Mouse (Mus musculus): ENCODE results near the gene Zfp128. TPM values are rescaled to one million over a fixed set of nuclear protein-coding genes. Genes with fewer than 3 reads are reported as not detected.
A peak's percentile ranks its signal among the peaks of the same experiment; 100 is the strongest.

Zfp128 gene
- polyA plus RNA-seq, 2 experiments = 0.39 to 0.49 TPM

DNA sequence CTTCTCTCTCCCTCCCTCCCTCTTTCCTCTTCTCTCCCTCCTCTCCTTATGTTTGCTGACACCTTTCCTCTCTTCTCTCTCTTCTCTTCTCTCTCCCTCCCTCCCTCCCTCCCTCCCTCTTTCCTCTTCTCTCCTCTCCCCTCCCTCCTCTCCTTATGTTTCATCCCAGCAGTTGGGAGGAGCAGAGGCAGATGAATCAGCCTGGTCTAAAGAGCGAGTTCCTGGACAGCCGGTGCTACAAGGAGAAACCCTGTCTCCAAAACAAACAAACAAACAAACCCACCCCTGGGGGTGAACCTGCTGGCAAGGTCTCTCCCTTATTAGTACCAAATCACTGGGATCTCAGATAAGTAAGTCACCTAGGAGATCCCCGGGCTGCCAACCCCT is 40.3 kb downstream of the Zfp128 start:
- peak overlapping the region; percentile 84 for H3K9ac ChIP-seq (replicated peaks)
- H3K4me1 ChIP-seq (replicated peaks; ENCODE audit: control insufficient read depth in 2 of 2, insufficient read depth in 2 of 2, low read length in 1 of 2) = peaks cover 12 to 14% of the 10 kb centered on the region in 2 experiments
- peaks cover 30% of the 10 kb centered on the region for H3K36me3 ChIP-seq (replicated peaks; ENCODE audit: control insufficient read depth, insufficient read depth, low read depth)
- H3K9me3 ChIP-seq (ENCODE audit: control insufficient read depth, low read length) = no peaks in the 10 kb centered on the region
- TF ChIP-seq EP300 (IDR thresholded peaks at IDR 0.05; ENCODE audit: low read depth) (no peak), CTCF (IDR thresholded peaks at IDR 0.05; ENCODE audit: low read depth) (no peak)
- H3K4me2 ChIP-seq (ENCODE audit: low read depth) = peak overlapping the region; percentile 81
- 0% methylated on average over 3 of the region's 3 CpGs for WGBS (ENCODE audit: insufficient replicate concordance)
- no peaks in the 10 kb centered on the region for H3K27me3 ChIP-seq (ENCODE audit: control insufficient read depth, insufficient read depth, low read length)
- H3K4me3 ChIP-seq (ENCODE audit: insufficient read depth in 1 of 2, low read depth in 2 of 2, low read length in 2 of 2) = peak overlapping the region; percentile 92 to 95
- DNase-seq (ENCODE audit: low read depth in 3 of 3, low spot score in 3 of 3) (peak in 1 of 3 experiments; percentile 41), ATAC-seq (ENCODE audit: insufficient read depth) (no peak)
- peak overlapping the region; percentile 78 for H3K27ac ChIP-seq

- TF ChIP-seq EP300 (IDR thresholded peaks at IDR 0.05; ENCODE audit: low read depth) = 0 out of 2 replicates have a peak, but pooled peaks have one; percentile 6
- peak; percentile 95 for TF ChIP-seq CTCF (IDR thresholded peaks at IDR 0.05; ENCODE audit: low read depth)
- WGBS (ENCODE audit: insufficient replicate concordance) = under 1% methylated on average over 55 of the region's 55 CpGs
- ATAC-seq (ENCODE audit: insufficient read depth) (peak; percentile 96), DNase-seq (ENCODE audit: low read depth in 3 of 3, low spot score in 3 of 3) (peak; percentile 99)
- peak within 1 kb of the TSS; percentile 92 to 98 for H3K4me3 ChIP-seq (ENCODE audit: insufficient read depth in 1 of 2, low read depth in 2 of 2, low read length in 2 of 2)
- H3K27me3 ChIP-seq (ENCODE audit: control insufficient read depth, insufficient read depth, low read length) = no peaks in the 10 kb centered on the region
- peak within 1 kb of the TSS; percentile 78 for H3K27ac ChIP-seq
- H3K4me2 ChIP-seq (ENCODE audit: low read depth) = peak within 1 kb of the TSS; percentile 85
- peak within 1 kb of the TSS; percentile 88 for H3K9ac ChIP-seq (replicated peaks)
- H3K9me3 ChIP-seq (ENCODE audit: control insufficient read depth, low read length) = no peaks in the 10 kb centered on the region
- peaks cover 12 to 14% of the 10 kb centered on the region in 2 experiments for H3K4me1 ChIP-seq (replicated peaks; ENCODE audit: control insufficient read depth in 2 of 2, insufficient read depth in 2 of 2, low read length in 1 of 2)
- H3K36me3 ChIP-seq (replicated peaks; ENCODE audit: control insufficient read depth, insufficient read depth, low read depth) = peaks cover 36% of the 10 kb centered on the region
Observed at GRCm38 (mm10) chr7:12921705-12922465, 40.9 kb downstream of the Zfp128 start, which contains the start of gene Rps5. Gene Rps5 (plus strand): TSS chr7:12922290.

DNA sequence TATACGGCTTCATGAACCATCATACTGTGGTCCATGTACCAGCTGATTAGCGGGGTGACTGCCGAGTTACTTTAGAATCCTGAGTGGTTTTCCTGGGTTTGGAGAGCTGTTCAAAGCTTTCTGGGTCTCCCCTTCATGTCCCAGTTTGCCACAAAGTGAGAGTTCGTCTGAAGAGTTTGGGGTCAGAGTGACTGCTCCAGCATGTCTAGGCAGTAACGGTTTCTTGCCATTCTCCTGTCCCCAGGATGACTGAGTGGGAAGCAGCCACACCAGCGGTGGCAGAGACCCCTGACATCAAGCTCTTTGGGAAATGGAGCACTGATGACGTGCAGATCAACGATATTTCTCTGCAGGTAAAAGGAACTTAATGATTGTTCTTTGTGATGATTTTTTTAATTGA is 41.8 kb downstream of the Zfp128 start:
- H3K27me3 ChIP-seq (ENCODE audit: control insufficient read depth, insufficient read depth, low read length) = no peaks in the 10 kb centered on the region
- DNase-seq (ENCODE audit: low read depth in 3 of 3, low spot score in 3 of 3) (no peak), ATAC-seq (ENCODE audit: insufficient read depth) (no peak)
- peak overlapping the region; percentile 92 to 98 for H3K4me3 ChIP-seq (ENCODE audit: insufficient read depth in 1 of 2, low read depth in 2 of 2, low read length in 2 of 2)
- H3K27ac ChIP-seq = peak overlapping the region; percentile 32
- WGBS (ENCODE audit: insufficient replicate concordance) = under 1% methylated on average over 8 of the region's 8 CpGs
- no peak for TF ChIP-seq EP300 (IDR thresholded peaks at IDR 0.05; ENCODE audit: low read depth)
- TF ChIP-seq CTCF (IDR thresholded peaks at IDR 0.05; ENCODE audit: low read depth) = no peak
- peaks cover 12 to 14% of the 10 kb centered on the region in 2 experiments for H3K4me1 ChIP-seq (replicated peaks; ENCODE audit: control insufficient read depth in 2 of 2, insufficient read depth in 2 of 2, low read length in 1 of 2)
- peak overlapping the region; percentile 88 for H3K9ac ChIP-seq (replicated peaks)
- no peaks in the 10 kb centered on the region for H3K9me3 ChIP-seq (ENCODE audit: control insufficient read depth, low read length)
- H3K36me3 ChIP-seq (replicated peaks; ENCODE audit: control insufficient read depth, insufficient read depth, low read depth) = peaks cover 40% of the 10 kb centered on the region
- peak overlapping the region; percentile 85 for H3K4me2 ChIP-seq (ENCODE audit: low read depth)

DNA sequence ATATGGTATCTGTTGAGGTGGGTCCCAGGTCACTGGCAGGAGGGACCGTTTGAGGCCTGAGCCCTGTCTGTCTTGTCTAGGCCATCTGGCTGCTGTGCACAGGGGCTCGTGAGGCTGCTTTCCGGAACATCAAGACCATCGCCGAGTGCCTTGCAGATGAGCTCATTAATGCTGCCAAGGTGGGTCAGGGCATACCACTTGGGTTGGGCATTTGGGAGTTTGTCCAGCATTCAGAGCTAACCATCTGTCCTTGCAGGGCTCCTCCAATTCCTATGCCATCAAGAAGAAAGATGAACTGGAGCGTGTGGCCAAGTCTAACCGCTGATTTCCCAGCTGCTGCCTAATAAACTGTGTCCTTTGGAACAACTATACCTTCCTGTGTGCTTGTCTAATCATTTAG is 45.3 kb downstream of the Zfp128 start:
- WGBS (ENCODE audit: insufficient replicate concordance) = 73% methylated on average over 7 of the region's 7 CpGs
- H3K9ac ChIP-seq (replicated peaks) = no peak overlapping the region
- H3K4me3 ChIP-seq (ENCODE audit: insufficient read depth in 1 of 2, low read depth in 2 of 2, low read length in 2 of 2) = no peak overlapping the region
- no peak for DNase-seq (ENCODE audit: low read depth in 3 of 3, low spot score in 3 of 3)
- H3K9me3 ChIP-seq (ENCODE audit: control insufficient read depth, low read length) = no peaks in the 10 kb centered on the region
- TF ChIP-seq CTCF (IDR thresholded peaks at IDR 0.05; ENCODE audit: low read depth) (no peak), EP300 (IDR thresholded peaks at IDR 0.05; ENCODE audit: low read depth) (no peak)
- H3K36me3 ChIP-seq (replicated peaks; ENCODE audit: control insufficient read depth, insufficient read depth, low read depth) = peaks cover 40% of the 10 kb centered on the region
- H3K27ac ChIP-seq = no peak overlapping the region
- ATAC-seq (ENCODE audit: insufficient read depth) = no peak
- peaks cover 10 to 12% of the 10 kb centered on the region in 2 experiments for H3K4me1 ChIP-seq (replicated peaks; ENCODE audit: control insufficient read depth in 2 of 2, insufficient read depth in 2 of 2, low read length in 1 of 2)
- peaks cover 8% of the 10 kb centered on the region; the same call in 1 of the 2 replicates for H3K27me3 ChIP-seq (ENCODE audit: control insufficient read depth, insufficient read depth, low read length)
- H3K4me2 ChIP-seq (ENCODE audit: low read depth) = no peak overlapping the region

DNA sequence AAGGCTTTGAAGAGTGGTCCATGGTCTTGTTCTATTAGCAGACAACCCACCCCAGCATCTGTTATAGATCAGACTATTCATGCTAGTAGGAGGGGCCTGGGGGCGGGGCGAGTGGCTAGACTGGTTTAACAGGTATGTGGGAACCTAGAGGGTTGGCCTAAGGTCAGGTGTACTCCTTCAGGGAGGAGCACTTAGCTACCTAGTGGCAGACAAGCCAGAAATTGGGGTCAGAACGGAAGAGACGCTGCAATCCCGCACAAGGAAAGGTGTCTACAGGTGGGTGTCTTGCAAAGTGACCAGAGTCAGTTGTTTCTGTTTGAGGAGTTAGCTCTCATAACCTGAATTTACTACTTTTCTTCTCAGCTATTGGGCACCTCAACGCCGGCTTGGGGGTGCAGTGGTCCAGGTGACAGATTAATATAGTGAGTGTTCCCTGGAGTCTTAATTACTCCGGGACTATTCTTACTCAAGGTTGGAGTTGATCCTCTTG is 46.3 kb downstream of the Zfp128 start, which contains the start of gene Rnf225:
TSS of gene Rnf225 (plus strand) at position 226 of the 490 bp plus-strand sequence.
- no peak within 1 kb of the TSS for H3K9ac ChIP-seq (replicated peaks)
- ATAC-seq (ENCODE audit: insufficient read depth) (peak; percentile 13), DNase-seq (ENCODE audit: low read depth in 3 of 3, low spot score in 3 of 3) (no peak)
- WGBS (ENCODE audit: insufficient replicate concordance) = 23% methylated on average over 8 of the region's 8 CpGs
- peaks cover 10 to 12% of the 10 kb centered on the region in 2 experiments for H3K4me1 ChIP-seq (replicated peaks; ENCODE audit: control insufficient read depth in 2 of 2, insufficient read depth in 2 of 2, low read length in 1 of 2)
- H3K27ac ChIP-seq = no peak within 1 kb of the TSS
- H3K27me3 ChIP-seq (ENCODE audit: control insufficient read depth, insufficient read depth, low read length) = peaks cover 8% of the 10 kb centered on the region; the same call in 1 of the 2 replicates
- H3K4me3 ChIP-seq (ENCODE audit: insufficient read depth in 1 of 2, low read depth in 2 of 2, low read length in 2 of 2) = peak within 1 kb of the TSS in 1 of 2 experiments; percentile 28; a peak in 1 of 4 replicates
- no peaks in the 10 kb centered on the region for H3K9me3 ChIP-seq (ENCODE audit: control insufficient read depth, low read length)
- H3K4me2 ChIP-seq (ENCODE audit: low read depth) = peak within 1 kb of the TSS; percentile 53
- H3K36me3 ChIP-seq (replicated peaks; ENCODE audit: control insufficient read depth, insufficient read depth, low read depth) = peaks cover 40% of the 10 kb centered on the region
- TF ChIP-seq EP300 (IDR thresholded peaks at IDR 0.05; ENCODE audit: low read depth) = no peak
- no peak for TF ChIP-seq CTCF (IDR thresholded peaks at IDR 0.05; ENCODE audit: low read depth)

Measured in liver, embryonic 14.5 days (tissue).